Mouse (Mus musculus) regulatory T cell (primary cell): ENCODE measurements around the gene Phospho1.

ENCODE experiments used
- in situ Hi-C: fragments of 300-600 bp; cut with MboI, MseI; formaldehyde crosslinking; loops from one replicate; pipeline ENCODE4 v1.15.1; 2025; ENCODE audit warnings: high pct_unique_total_duplicates

The Phospho1 gene

DNA sequence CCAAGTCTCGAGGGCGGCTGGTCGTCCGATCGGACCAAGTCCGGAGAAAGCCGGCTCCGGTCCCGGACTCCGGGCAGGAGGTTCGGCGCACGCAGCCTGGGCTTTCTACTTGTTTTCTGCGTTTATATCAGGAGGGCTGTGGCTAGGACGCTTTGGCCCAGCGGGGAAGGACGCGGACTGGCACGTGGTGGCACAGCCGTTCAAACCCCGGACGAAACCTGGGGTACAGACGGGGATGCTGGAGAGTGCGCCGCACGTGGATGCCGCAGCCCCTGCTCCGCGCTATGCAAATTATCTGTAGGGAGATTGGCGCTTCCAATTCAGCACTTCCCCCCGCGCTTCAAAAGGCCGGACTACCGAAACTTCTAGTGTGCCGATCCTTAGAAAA is 35.2 kb downstream of the Phospho1 start:
- in situ Hi-C loops: loop anchor here (25.0 kb wide), 1 partner anchor 1153 kb away; the partner anchor contains the start of gene Sp6

GRCm38 (mm10) chr11:95860071-95860490 is 35.8 kb downstream of the Phospho1 start:
- in situ Hi-C loops: loop anchor here (25.0 kb wide), 1 partner anchor 1152 kb away; the partner anchor contains the start of gene Sp6

GRCm38 (mm10) chr11:95861397-95861796 is 37.1 kb downstream of the Phospho1 start:
- in situ Hi-C loops: loop anchor here (25.0 kb wide), 1 partner anchor 1151 kb away; the partner anchor contains the start of gene Sp6

- in situ Hi-C loops: loop anchor here (25.0 kb wide), 1 partner anchor 1143 kb away; the partner anchor contains the start of gene Sp6
These were observed 45.1 kb downstream of the Phospho1 start for GRCm38 (mm10) chr11:95869442-95869841.

DNA sequence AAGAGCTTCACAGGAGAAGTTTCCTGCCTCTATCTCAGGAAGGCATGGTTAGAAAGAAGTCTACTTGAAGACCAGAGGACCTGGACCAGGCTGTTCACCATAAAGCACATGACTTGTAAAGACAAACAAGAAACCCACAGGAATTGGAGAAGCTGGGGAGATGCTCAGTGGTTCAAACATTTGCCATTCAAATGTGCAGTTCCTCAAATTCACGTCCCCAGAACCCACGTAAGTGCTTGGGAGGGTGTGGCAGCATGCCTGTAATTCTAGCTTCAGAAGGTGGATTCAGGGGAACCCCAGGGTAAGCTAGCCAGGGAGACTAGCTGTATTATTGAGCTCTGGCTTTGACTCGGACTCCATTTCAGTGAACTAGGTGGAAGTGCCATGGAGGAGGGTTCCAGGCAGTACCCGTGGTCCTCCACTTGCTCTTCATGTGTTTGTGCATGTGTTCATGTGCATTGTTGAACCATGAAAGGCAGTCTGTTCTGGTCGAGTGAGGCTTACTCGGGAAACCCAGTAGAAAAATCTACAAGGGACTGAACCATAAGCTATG is 45.7 kb downstream of the Phospho1 start:
- in situ Hi-C loops: loop anchor here (25.0 kb wide), 1 partner anchor 1142 kb away; the partner anchor contains the start of gene Sp6

DNA sequence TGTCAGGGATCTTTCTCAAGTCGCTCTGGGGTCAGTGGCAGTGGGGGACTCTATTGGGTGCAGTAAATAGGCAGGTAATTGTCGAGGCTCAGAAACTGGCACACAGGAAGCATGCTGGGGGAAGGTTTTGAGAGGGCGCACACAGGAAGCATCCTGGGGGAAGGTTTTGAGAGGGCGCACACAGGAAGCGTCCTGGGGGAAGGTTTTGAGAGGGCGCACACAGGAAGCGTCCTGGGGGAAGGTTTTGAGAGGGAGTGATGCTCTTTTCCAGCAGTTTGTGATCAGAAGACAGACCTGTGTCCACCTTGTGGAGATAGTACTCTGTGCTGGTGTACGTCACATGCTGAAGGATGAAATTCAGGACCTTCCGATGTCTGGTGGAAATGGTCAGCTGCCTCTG is 51.5 kb downstream of the Phospho1 start:
- in situ Hi-C loops: no loop called here

DNA sequence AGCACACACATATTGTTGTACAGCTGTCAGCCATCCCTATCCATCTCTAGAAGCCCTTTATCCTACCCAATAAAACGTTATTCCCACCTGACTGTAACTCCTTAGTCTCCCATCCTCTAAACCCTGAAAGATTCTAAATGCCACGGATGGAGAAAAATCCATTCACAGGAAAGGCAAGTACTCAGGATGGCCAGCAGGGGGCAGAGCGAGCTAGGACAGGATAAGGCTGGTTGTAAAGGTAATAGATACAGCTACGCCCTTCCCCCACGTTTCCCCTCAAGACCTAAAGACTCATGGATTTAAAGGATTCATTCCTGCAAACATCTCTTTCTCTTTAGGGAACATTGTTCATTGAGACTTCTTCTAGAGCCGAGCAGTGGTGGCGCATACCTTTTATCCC is 52.0 kb downstream of the Phospho1 start:
- in situ Hi-C loops: no loop called here

DNA sequence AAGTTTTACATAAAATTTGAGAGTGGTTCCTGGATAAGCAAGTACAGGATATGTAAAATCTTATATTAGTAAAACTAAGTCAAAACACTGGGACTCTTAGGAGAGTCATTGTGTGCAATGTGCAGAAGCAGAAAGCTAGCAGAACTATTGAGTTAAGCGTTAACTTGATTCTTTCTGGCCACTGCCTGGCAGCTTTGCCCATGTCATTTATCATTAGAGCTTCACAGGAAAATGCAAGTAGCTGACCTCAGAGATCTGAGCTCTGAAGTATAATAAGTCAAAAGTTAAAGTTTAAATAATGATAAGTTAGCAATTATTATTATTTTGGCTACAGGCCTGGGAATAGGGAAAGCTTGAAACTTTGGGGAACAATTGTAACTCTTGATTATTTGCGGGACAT is 55.6 kb downstream of the Phospho1 start:
- in situ Hi-C loops: loop anchor here (5.0 to 10.0 kb wide), 2 partner anchors 97 to 805 kb away; partner anchors contain the start of gene Itga3
